In the genomic region with DNA sequence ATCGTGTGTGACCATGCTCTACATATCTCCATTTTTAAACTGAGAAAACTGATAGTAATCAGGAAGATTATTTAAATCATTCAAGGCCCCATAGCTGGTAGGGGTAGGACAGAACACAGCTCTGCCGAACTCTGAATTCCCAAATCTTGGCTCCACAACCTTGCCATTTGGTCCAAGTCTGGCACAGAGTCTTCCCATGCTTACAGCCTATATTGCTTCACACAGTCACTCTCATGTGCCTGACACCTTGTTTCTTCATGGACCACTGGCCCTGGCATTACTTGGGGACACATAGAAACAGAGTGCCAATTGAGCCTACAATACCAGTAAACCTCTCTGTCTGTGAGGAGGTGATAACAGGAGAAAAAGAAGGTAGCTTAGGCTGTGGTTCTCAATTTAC, we compare ENCODE assay signal across 25 mouse cellular contexts.
"Had no signal": no experiment of that assay in that cellular context is flagged by ENCODE, and none has a peak within 500 bp of the region (broad histone marks: within the 10 kb centered on the region; RNA-seq: fewer than 3 reads in every experiment).

No protein-coding gene starts in this region.

- H3K4me3 ChIP-seq: gastrocnemius, adult 2 months; heart, embryonic 10.5 days; heart, embryonic 12.5 days; hindbrain, embryonic 13.5 days; hindbrain, embryonic 15.5 days; kidney, embryonic 15.5 days; left cerebral cortex, adult 2 months; liver, embryonic 13.5 days had no signal

- ATAC-seq: hindbrain, postnatal 0 days; intestine, embryonic 16.5 days had no signal

- H3K27ac ChIP-seq: gastrocnemius, adult 2 months; heart, embryonic 10.5 days; hindbrain, embryonic 13.5 days; hindbrain, embryonic 15.5 days; hindbrain, postnatal 0 days; kidney, embryonic 15.5 days; kidney, postnatal 0 days; left cerebral cortex, adult 2 months; liver, embryonic 13.5 days had no signal

- H3K4me1 ChIP-seq: heart, embryonic 10.5 days; liver, embryonic 13.5 days had no signal

- H3K9me3 ChIP-seq: heart, embryonic 10.5 days; heart, embryonic 12.5 days; hindbrain, embryonic 15.5 days; kidney, embryonic 15.5 days; liver, embryonic 13.5 days had no signal

- DNase-seq: gastrocnemius, adult 2 months; gastrocnemius, postnatal 10 days; gastrocnemius, postnatal 25 days; heart, adult 18-20 months; heart, postnatal 10 days; heart, postnatal 4 days; kidney, adult 11 months; kidney, adult 2 months; kidney, adult 9 months; kidney, postnatal 14 days; kidney, postnatal 36 days; layer of hippocampus, adult 9-11 months; layer of hippocampus, postnatal 36 days; liver; liver, embryonic 13.5 days had no signal

- H3K9ac ChIP-seq: heart, embryonic 12.5 days; hindbrain, embryonic 13.5 days; hindbrain, embryonic 15.5 days; kidney, embryonic 15.5 days; liver, embryonic 13.5 days had no signal

- H3K27me3 ChIP-seq: heart, embryonic 12.5 days; hindbrain, embryonic 13.5 days; hindbrain, embryonic 15.5 days; kidney, embryonic 15.5 days; liver, embryonic 13.5 days had no signal

- H3K4me2 ChIP-seq: heart, embryonic 12.5 days; hindbrain, embryonic 13.5 days; hindbrain, embryonic 15.5 days; kidney, embryonic 15.5 days; liver, embryonic 11.5 days; liver, embryonic 13.5 days had no signal

- H3K36me3 ChIP-seq: heart, embryonic 10.5 days; heart, embryonic 12.5 days; hindbrain, embryonic 13.5 days; hindbrain, embryonic 15.5 days; kidney, embryonic 15.5 days; liver, embryonic 13.5 days had no signal
